Mouse (Mus musculus) Muller cell, postnatal 12 days (primary cell): ENCODE results near the gene Olfr1416.
"Not testable (repeated sequence)": the region's sequence is repeated elsewhere in the genome, so short reads cannot be mapped to it uniquely, and the experiment has no call there.

Experiments
- DNase-seq: peaks from one replicate; pipeline ENCODE4 v3.0.0-alpha.2; 2015; ENCODE audit errors: inconsistent ontology term

Gene Olfr1416

DNA sequence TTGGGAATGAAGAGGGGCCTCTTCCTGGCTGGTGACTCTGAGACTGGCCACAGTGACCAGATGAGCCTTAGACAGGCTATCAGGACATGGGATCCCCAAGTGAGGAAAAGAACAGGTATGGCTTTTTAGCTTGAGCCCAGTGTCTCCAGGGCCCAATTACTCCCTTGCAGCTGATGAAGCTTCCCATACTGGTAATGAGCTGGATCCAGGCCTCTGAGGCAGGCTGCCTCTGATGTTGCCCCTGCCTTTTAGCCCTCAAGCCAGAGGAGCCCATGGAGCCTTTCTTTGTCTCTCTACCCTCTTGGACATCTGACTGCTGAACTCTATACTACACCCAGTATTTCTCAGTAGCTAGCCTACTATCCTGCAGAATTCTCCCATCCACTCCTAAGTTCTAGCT lies at the start of gene Olfr1416:
Olfr1416 (minus strand) TSS at position 101 of the 400 bp plus-strand sequence.
- no peak for DNase-seq

GRCm38 (mm10) chr1:92523764-92524163 lies 38.9 kb upstream of the Olfr1416 start:
- no peak for DNase-seq

DNA sequence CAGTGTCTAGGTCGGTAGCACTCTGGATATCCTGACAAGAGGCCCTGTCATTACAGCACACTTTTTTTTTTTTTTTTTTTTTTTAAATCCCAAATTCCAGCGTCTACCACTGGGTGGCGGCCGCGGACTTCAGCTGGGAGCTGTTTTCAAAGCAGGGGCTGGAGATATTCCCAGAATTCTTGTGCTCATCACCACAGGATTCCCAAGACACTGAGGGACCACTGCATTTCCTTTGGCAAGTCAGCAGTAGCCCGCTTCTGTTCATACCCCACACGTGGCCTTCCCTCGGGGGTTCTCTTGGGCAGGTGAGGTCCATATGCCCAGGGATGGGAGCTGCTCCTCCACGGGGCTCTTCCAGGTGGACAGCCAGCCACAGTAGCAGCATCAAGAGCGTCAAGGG lies 36.5 kb upstream of the Olfr1416 start:
- peak; percentile 74 for DNase-seq

DNA sequence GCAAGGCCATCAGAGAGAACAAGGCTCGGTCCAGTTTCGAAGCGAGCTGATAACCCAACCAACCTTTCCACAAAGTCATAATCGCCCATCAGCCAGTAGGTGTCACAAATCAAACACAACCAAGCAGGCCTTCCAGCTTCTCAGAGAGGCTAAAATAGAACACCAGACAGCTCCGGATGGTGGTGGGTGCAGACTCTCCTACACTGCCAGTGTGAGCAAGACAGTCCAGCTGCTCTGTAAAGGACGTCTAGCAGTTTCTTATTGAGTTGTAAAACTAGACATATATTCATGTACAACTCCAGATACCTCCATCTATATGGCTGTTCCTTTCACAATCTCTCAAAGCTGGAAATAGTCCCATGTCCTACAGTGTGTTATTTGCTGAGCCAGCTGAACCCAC lies 34.1 kb upstream of the Olfr1416 start:
- DNase-seq: no peak

DNA sequence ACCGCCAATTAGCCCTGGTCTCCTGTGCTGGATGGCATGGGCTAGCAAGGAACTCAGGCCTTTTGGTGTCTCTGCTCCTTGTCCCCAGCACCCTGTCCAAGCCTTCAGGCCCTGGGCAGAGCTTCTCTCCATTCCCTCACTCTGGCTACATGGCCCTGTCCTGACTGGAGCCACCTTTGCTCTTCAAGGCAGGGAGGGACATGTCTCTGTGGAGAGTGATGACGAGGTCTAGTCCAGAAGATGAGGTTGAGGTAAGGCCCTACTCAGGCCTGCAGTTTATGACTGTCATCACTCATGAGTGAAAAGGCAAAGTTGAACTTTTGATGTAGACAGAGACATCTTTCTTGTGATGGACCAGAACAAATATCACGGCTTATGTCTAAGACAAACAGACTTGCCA lies 33.6 kb upstream of the Olfr1416 start, which contains the start of gene Olfr1414:
Olfr1414 (minus strand) TSS at position 101 of the 400 bp plus-strand sequence.
- DNase-seq: no peak

GRCm38 (mm10) chr1:92515390-92515789 lies 30.5 kb upstream of the Olfr1416 start:
- no peak for DNase-seq

- not testable (repeated sequence) for DNase-seq
These were observed 26.7 kb upstream of the Olfr1416 start for GRCm38 (mm10) chr1:92511646-92512045.

GRCm38 (mm10) chr1:92496001-92496400 lies 11.1 kb upstream of the Olfr1416 start, which contains the start of gene Olfr1415:
TSS of gene Olfr1415 (minus strand) at chr1:92496101.
- DNase-seq: no peak

DNA sequence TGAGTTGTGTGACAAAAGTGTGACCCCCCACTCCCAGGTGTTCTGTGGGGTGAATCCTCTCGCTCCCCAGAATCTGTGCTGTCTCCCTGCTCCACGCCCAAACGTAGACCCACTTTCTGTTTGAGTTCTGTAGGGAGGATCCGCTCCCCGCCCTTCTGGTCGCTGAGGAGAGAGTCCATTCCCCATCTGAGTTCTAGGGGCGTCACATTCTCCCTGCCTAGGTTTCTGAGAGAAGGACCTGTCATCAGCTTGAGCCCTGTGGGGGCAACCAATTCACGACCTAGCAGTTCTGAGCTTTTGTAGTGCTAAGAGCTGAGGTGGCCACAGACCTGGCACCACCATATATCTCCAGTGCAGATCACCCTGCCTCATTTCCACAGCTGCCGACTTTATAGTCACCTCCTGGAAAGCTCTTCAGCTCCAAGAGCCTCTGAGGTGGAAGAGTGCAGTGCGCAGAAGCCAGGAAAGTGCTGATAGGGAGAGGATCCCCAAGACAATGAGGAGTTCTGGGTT lies 10.8 kb downstream of the Olfr1416 start:
- no peak for DNase-seq

DNA sequence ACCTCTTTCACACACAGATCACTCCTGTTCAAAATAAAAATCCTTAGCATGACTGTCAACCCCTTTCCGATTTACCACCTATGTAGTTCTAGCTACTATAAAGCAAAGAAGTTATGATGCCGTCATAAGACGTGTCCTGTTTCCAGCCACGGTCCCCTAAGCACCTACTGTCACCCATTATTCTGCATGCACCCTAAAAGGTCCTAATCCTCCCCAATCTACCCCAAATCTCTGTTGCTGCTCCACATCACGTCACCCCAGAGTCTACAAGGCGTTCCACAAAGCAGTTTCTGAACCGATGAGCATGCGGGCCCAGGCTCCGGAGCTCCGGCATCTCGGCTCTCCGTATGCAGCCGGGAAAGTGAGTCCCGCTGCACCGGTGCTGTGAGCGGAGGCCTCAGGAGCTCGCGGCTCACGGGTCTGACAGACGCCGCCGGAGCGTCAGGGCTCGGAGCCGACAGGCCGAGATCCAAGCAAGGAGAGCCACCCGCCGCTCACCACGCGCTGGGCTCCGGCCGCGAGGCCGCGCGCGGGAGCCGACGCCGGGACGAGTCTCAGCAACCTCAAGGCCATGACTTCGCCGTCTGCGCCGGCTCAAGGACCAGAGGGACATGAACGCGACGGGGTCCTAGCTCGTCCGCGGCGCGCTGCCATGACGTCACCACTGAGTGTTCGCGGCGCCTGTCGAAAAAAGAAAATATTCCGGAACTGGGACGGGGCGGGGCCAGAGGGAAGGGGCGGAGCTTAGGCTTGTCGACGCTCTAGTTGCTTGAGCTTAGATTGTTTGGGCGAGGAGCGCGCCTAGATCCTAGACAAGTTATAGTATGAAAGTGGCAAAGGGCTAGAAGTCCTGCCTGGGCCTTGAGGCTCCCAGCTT lies 11.5 kb downstream of the Olfr1416 start, which contains the start of gene Ndufa10:
Ndufa10 (minus strand) TSS at position 696 of the 877 bp plus-strand sequence.
- peak; percentile 96 for DNase-seq

DNA sequence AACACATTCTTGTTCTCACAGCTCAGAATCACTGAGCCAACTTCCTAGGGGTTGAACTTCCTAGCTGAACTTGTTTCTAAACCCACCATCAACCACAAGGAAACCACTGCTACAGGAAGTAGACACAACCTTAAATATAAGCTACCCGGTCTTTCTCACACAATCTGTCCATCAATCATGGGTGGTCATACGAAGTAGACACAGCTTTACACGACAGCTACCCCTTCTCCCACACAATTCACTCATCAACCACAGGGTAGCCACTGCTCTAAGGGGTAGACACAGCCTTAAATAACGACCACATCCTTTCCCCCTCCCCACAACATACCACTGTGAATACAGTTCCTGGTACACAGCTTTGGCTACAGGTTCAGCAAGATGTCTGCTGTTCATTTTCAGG lies 16.0 kb downstream of the Olfr1416 start:
- DNase-seq: no peak

DNA sequence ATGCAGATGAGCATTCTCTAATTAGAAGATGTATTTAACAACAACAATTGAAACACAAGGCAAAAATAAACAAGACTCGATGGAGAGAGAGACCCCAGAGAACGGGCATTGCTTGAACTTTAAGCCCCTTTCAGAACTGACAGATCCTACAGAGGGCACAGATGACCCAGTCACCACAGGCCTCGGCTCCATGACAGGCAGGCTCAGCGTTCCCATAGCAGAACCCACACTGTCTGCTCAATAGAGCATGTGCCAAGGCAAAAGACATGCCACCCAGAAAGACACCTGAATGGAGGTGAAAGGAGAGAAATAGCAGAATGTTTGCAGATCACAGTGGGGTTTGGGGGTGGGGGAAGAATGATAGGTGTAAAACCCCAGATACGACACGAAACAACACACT lies 26.5 kb downstream of the Olfr1416 start:
- no peak for DNase-seq

- DNase-seq: no peak
These were observed 27.2 kb downstream of the Olfr1416 start for GRCm38 (mm10) chr1:92457758-92458157.

- DNase-seq: peak; percentile 54
These were observed 31.0 kb downstream of the Olfr1416 start for GRCm38 (mm10) chr1:92453751-92454445.

GRCm38 (mm10) chr1:92448293-92448692 lies 36.6 kb downstream of the Olfr1416 start:
- DNase-seq: peak; percentile 86

GRCm38 (mm10) chr1:92441453-92442063 lies 43.4 kb downstream of the Olfr1416 start:
- DNase-seq: no peak

DNA sequence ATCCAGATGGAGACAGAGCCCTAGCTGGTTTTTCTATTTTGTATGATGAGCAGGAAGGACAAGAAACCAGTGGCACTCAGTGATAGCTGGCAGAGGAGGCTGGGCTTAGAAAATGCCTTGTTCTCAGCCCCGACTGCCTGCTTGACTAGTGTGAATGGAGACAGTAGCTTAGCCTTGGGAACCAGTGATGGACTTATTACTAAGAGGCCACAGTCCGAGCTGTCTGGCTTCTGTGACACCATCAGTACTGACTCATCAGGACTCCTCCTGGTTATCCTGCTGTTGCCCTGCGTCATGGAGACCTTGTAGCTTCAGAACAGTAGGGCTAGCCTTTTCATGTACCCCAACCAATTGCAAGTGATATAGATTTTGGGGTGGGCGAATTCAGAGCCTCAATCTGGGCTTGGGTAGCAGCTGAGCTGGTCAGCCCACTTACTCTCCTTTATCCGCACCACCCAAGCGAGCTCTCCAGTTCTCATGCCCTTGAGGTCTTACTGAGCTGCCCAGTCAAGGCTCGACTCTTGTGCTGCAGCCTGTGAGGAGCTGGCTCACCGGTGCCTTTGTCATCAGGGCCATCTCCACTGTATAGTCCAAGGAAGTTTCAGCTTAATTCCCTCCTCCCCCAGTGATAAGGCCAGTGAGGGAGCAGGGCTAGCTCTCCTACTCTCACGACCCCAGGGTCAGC lies 44.7 kb downstream of the Olfr1416 start:
- peak; percentile 2 for DNase-seq

- DNase-seq: peak; percentile 87
These were observed 47.1 kb downstream of the Olfr1416 start for GRCm38 (mm10) chr1:92437678-92438271.

DNA sequence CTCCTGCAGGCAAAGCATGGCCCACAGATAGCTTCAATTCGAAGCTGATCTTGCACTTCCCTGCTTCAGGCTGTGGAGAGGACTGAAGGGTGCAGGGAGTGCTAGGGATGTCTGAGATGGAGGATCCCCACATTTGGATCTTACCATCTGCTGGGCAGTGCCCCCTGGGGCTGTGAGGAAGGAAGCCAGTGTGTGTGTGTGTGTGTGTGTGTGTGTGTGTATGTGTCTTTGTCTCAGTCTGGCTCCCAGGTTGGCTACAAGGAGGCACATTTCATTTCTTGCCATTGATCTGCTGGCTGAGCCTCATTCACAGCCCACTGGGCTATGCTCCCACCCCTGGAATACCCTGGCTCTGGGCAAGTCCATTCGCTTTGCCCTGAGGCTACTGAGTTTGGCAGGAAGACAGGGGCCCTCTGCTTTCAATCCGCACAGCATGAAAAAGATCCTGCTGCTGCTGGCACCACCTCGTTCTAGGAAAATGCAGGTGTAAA lies 48.0 kb downstream of the Olfr1416 start:
- DNase-seq: peak; percentile 66

- DNase-seq: no peak
These were observed 49.9 kb downstream of the Olfr1416 start for GRCm38 (mm10) chr1:92434986-92435385.

- DNase-seq: no peak
These were observed 52.1 kb downstream of the Olfr1416 start for GRCm38 (mm10) chr1:92432791-92433190.
